Mouse (Mus musculus) kidney, embryonic 15.5 days (tissue): Measurements from ENCODE around the gene Ankar. TPM values are rescaled to one million over a fixed set of nuclear protein-coding genes. Genes with fewer than 3 reads are reported as not detected.
A peak's percentile ranks its signal among the peaks of the same experiment; 100 is the strongest.

Source experiments
- ATAC-seq: fragments of 200-750 bp; cut with Nextera tagmentation; replicated peaks from 2 replicates; pipeline ENCODE4 v1.8.0; 2017; ENCODE audit warnings: moderate TSS enrichment; ENCODE audit not compliant: low FRiP score
- H3K27ac ChIP-seq: fragments of 300-500 bp; sonication (generic); 2 replicates; pipeline ENCODE4 v1.5.1; 2015; ENCODE audit warnings: mild to moderate bottlenecking, inconsistent platforms
- H3K27me3 ChIP-seq: fragments of 300-500 bp; sonication (generic); 2 replicates; pipeline ENCODE4 v1.6.1; 2015; ENCODE audit warnings: inconsistent platforms
- H3K36me3 ChIP-seq: fragments of 300-500 bp; sonication (generic); 2 replicates; pipeline ENCODE4 v1.6.1; 2015; ENCODE audit warnings: inconsistent platforms
- H3K4me1 ChIP-seq: fragments of 300-500 bp; sonication (generic); 2 replicates; pipeline ENCODE4 v1.6.1; 2015; ENCODE audit warnings: inconsistent platforms
- H3K4me2 ChIP-seq: fragments of 300-500 bp; sonication (generic); 2 replicates; pipeline ENCODE4 v1.6.1; 2015; ENCODE audit warnings: moderate library complexity, mild to moderate bottlenecking, inconsistent platforms
- H3K4me3 ChIP-seq: fragments of 300-500 bp; sonication (generic); replicated peaks from 2 replicates; pipeline ENCODE4 v1.5.1; 2015; ENCODE audit warnings: mild to moderate bottlenecking, inconsistent platforms
- H3K9ac ChIP-seq: fragments of 300-500 bp; sonication (generic); 2 replicates; pipeline ENCODE4 v1.6.1; 2015; ENCODE audit warnings: mild to moderate bottlenecking, inconsistent platforms
- H3K9me3 ChIP-seq: fragments of 300-500 bp; sonication (generic); replicated peaks from 2 replicates; pipeline ENCODE4 v1.6.1; 2016; ENCODE audit warnings: inconsistent platforms
- WGBS: fragments of 180-500 bp; shearing (Covaris S2); methylation state at CpG from one replicate; pipeline ENCODE4 v1.1.7; 2015; ENCODE audit warnings: mixed read lengths; 5-methylcytosine and 5-hydroxymethylcytosine counted together
- polyA plus RNA-seq: library from polyadenylated mRNA; unstranded; fragments of >200 nt; fragmentation: Nextera tagmentation; extraction: Ambion mirVana; gene quantifications from 2 replicates; pipeline ENCODE4 v1.2.1, GENCODE M21; 2015

Gene Ankar
- polyA plus RNA-seq, result not detected in 2 replicates

DNA sequence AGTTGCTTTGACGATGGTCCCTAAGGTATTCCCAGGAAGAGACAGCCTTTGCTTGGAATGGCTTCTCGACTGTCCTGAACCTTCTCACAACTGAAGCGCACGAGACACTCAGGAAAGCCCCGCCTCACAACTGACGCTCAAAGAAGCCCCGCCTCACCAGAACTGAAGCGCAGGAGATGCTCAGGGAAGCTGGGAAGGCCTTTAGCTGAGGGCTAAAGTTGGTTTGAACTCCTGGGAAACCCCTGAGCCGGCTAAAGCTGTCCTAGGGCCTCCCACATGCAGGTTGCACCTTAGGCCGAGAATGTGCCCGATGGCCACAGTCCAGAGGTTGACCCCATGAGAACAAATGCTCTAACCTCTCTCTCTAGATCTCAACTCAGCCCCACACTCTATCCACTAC, at the start of gene Ankar:
TSS of gene Ankar (minus strand) at position 101 of the 400 bp plus-strand sequence.
- no peak within 1 kb of the TSS for H3K4me2 ChIP-seq
- no peak within 1 kb of the TSS for H3K9ac ChIP-seq
- H3K27me3 ChIP-seq, result no peaks in the 10 kb centered on the region
- no peaks in the 10 kb centered on the region for H3K36me3 ChIP-seq
- H3K4me1 ChIP-seq, result no peaks in the 10 kb centered on the region
- WGBS, result 84% methylated on average over 11 of the region's 11 CpGs
- H3K4me3 ChIP-seq, result no peak within 1 kb of the TSS
- H3K9me3 ChIP-seq, result no peaks in the 10 kb centered on the region
- ATAC-seq, result no peak
- H3K27ac ChIP-seq, result no peak within 1 kb of the TSS

DNA sequence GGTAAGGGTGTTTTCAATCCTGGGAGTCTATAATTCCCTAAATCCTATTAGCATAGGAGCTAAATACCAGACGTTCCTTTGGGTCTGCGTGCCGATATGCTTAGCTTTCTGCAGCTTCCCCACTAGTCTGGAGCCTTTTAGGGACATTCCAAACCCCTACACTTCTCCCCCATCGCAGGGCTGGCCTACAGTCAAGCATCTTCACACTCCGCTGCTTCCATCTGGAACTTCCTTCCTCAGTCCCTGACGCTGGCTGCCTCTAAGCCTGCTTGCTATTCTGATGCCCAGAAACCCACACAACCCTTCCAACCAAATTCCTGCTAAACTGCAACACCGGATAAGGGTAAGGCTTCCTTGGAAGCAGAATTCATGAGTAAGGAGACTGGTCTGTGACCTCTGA, 46.0 kb upstream of the Ankar start:
- ATAC-seq, result 0 out of 2 replicates have a peak, but pooled peaks have one; percentile 33
- Histone ChIP-seq H3K36me3 (no peaks in the 10 kb centered on the region), H3K4me2 (no peak overlapping the region), H3K4me1 (0 out of 2 replicates have a peak, but pooled peaks cover 2% of the 10 kb centered on the region), H3K9ac (no peak overlapping the region), H3K4me3 (no peak overlapping the region), H3K9me3 (no peaks in the 10 kb centered on the region), H3K27ac (no peak overlapping the region; the same call in 1 of the 2 replicates), H3K27me3 (no peaks in the 10 kb centered on the region)
- 62% methylated on average over 7 of the region's 7 CpGs for WGBS

DNA sequence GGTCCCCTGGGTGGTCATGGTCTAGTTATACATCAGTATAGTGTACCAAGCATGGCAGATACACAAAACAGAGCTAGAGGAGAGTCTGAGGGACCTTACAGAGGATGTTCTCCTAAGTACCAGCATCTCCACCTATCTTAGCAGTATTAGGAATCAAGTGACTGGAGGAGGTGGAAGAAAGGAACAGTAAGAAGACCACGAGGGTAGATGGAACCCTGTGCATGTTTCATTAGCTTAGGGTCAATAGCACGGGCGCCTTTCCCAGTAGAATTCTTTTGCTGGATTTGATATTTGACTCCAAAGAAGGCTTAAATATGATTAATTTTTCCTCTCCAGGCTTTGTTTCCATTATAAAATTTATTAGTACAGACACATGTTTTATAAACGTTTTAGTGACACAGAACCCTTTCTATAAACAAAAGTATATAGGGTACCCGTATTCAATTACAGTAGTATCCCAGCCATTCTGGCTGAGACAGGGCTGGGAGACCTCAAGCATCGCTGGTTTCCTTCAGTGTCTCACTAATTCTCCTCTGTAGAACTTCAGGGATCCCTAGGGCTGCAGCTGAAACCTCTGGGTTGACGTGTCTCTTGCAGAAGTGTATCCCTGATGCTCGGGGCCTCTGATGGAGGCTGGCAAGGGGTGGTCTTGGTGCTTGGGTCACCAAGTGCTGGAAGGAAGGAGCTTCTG, 44.6 kb upstream of the Ankar start:
- Histone ChIP-seq H3K4me2 (no peak overlapping the region), H3K4me1 (0 out of 2 replicates have a peak, but pooled peaks cover 2% of the 10 kb centered on the region), H3K27ac (peak overlapping the region; percentile 71; the same call in 1 of the 2 replicates), H3K36me3 (no peaks in the 10 kb centered on the region), H3K9ac (no peak overlapping the region), H3K9me3 (no peaks in the 10 kb centered on the region), H3K4me3 (no peak overlapping the region), H3K27me3 (no peaks in the 10 kb centered on the region)
- 30% methylated on average over 8 of the region's 8 CpGs for WGBS
- ATAC-seq, result peak; percentile 12; the same call in 1 of the 2 replicates

DNA sequence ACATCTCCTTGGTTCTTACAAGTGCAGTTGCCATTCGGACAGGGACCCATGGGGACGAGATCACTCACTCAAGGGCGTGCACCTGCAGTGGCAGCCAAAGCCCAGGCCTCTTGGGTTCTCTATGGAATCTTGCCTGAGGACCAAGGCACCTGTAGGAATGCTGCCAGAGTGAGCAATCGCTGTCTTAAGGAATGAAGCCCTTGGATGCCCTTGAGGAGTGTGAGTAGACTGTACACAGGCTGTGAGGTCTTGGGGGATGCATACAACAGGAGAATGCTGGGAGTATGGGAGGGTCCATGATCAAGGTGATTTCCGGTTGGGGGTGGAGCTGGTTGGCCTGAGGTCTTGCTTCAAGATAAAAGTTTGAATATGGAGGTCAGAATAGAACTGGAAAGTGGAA, 41.0 kb upstream of the Ankar start:
- Histone ChIP-seq H3K4me3 (no peak overlapping the region), H3K36me3 (no peaks in the 10 kb centered on the region), H3K4me2 (no peak overlapping the region), H3K4me1 (peaks cover 10% of the 10 kb centered on the region), H3K27ac (no peak overlapping the region), H3K9me3 (no peaks in the 10 kb centered on the region), H3K27me3 (no peaks in the 10 kb centered on the region), H3K9ac (no peak overlapping the region)
- no peak for ATAC-seq
- WGBS, result 91% methylated on average over 5 of the region's 5 CpGs

- WGBS, result 79% methylated on average over 10 of the region's 10 CpGs
- no peak overlapping the region for H3K9ac ChIP-seq
- H3K4me2 ChIP-seq, result no peak overlapping the region
- ATAC-seq, result no peak
- peaks cover 17% of the 10 kb centered on the region for H3K4me1 ChIP-seq
- no peaks in the 10 kb centered on the region for H3K27me3 ChIP-seq
- H3K4me3 ChIP-seq, result no peak overlapping the region
- no peaks in the 10 kb centered on the region for H3K9me3 ChIP-seq
- H3K36me3 ChIP-seq, result no peaks in the 10 kb centered on the region
- H3K27ac ChIP-seq, result no peak overlapping the region
These were observed 39.3 kb upstream of the Ankar start for GRCm38 (mm10) chr1:72739681-72740063.

DNA sequence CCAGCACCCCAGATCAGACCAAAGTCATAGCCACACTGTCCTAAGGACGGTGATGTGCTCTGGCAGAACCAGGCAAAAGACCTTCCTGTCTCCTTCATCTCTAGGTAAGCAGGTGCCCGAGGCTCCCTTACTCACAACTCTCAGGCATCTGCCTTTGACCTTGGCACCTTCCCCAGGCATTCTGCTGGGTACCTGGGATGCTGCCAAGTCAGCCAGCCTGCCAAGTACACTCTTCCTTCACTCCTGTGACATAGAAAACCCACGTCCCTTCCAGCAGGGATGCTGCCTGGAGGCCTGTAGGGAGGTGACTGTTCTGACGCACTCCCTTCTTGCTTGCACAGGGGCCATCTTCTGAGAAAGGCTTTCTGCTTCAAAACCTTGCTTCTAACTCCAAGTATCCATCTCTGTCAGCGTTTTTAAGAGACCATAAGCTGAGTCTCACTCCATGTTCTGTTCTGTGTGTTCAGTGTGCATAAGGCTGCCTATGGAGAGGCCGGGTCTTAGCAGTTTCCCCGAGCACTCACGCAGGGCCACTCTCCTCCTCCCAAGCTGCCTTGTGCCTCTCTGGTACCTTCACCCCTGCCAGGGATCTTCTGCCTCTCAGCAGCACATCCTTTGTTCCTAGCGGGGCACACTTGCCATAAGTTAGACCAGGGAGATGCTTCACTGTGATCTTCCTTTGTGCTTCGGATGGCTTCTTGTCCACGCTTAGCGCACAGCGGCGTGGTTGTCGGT, 38.7 kb upstream of the Ankar start:
- Histone ChIP-seq H3K4me2 (no peak overlapping the region), H3K9ac (no peak overlapping the region), H3K9me3 (no peaks in the 10 kb centered on the region), H3K27ac (no peak overlapping the region), H3K36me3 (no peaks in the 10 kb centered on the region), H3K4me1 (peaks cover 17% of the 10 kb centered on the region), H3K4me3 (no peak overlapping the region), H3K27me3 (no peaks in the 10 kb centered on the region)
- WGBS, result 85% methylated on average over 15 of the region's 15 CpGs
- ATAC-seq, result no peak

- H3K27ac ChIP-seq, result peak overlapping the region; percentile 49
- WGBS, result 25% methylated on average over 13 of the region's 13 CpGs
- no peak overlapping the region for H3K9ac ChIP-seq
- H3K4me2 ChIP-seq, result peak overlapping the region; percentile 17; the same call in 1 of the 2 replicates
- no peaks in the 10 kb centered on the region for H3K36me3 ChIP-seq
- ATAC-seq, result peak; percentile 84
- H3K4me3 ChIP-seq, result no peak overlapping the region
- no peaks in the 10 kb centered on the region for H3K27me3 ChIP-seq
- no peaks in the 10 kb centered on the region for H3K9me3 ChIP-seq
- H3K4me1 ChIP-seq, result peaks cover 17% of the 10 kb centered on the region
These were observed 36.2 kb upstream of the Ankar start for GRCm38 (mm10) chr1:72736397-72737125.

DNA sequence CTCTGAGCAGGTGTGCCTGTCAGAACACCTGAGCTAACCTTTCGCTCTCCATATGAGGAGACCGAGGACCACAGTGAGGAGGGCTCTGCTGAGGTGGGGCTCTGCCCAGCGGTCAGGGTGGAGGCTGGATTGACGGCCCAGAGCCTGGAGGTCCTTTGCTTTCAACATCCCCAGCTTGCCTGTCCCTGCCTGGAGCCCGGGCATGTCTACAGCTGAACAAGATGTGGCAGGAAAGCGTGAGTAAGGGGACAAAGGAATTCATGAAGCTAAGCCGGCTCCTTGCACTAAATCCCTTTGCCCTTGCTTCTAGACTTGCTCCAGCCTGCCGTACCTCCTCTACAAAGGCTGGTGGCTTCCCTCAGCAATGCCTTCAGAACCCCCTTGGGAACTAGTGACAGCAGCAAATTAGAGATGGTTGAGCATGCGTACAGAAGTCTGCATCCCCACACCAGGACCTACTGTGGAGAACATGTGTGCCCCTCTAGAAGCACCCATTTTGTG, 32.9 kb upstream of the Ankar start:
- whole genome bisulfite sequencing, result 92% methylated on average over 9 of the region's 9 CpGs
- Histone ChIP-seq H3K36me3 (no peaks in the 10 kb centered on the region), H3K4me1 (peaks cover 38% of the 10 kb centered on the region), H3K27me3 (no peaks in the 10 kb centered on the region), H3K27ac (no peak overlapping the region), H3K9ac (no peak overlapping the region), H3K4me3 (no peak overlapping the region), H3K9me3 (no peaks in the 10 kb centered on the region), H3K4me2 (no peak overlapping the region)
- ATAC-seq, result no peak

DNA sequence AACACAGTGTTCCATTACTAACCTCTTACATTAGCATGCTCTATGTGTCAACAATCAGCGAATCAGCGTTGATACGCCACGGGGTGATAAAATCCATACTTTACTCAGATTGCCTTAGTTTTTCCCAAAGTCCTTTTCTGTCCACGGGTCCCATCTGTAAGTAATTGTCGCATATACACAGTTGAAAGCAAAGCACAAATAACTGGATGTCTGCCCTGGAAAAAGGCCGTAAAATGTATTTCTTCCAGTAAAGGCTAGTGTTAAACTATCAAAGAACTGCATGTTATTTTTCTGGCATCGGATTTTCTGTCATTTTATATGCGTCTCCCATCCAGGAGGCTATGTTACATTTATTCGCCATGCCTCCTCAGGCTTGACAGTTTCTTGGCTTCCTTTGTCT, 29.7 kb upstream of the Ankar start:
- 56% methylated on average over 10 of the region's 10 CpGs for WGBS
- ATAC-seq, result no peak

DNA sequence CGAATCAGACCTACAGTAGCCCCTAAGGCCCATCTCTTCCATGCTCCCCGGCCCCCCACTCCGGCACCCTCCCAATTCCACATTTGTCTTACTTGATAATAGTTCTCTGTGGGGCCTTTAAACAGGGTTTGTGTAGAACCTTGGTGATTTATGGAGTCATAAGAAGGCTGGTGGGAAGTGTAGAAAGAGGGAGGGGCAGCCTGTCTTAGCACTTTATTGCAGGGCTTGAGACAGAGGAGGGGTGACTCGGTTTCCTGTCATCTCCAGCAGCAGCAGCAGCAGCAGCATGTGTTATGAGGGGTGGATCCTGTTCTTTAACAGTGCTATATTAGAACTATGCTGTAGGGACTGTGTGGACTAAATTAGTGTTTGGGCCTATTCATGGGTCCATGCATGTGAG, 28.4 kb upstream of the Ankar start:
- Histone ChIP-seq H3K36me3 (no peaks in the 10 kb centered on the region), H3K9me3 (no peaks in the 10 kb centered on the region), H3K27ac (no peak overlapping the region), H3K27me3 (no peaks in the 10 kb centered on the region), H3K9ac (no peak overlapping the region), H3K4me2 (no peak overlapping the region), H3K4me1 (peaks cover 22% of the 10 kb centered on the region), H3K4me3 (no peak overlapping the region)
- 33% methylated on average over 4 of the region's 4 CpGs for WGBS
- no peak for ATAC-seq

More for the DNA sequence above, 29.7 kb upstream of the Ankar start:
- no peak overlapping the region for H3K4me3 ChIP-seq
- no peak overlapping the region for H3K4me2 ChIP-seq
- no peaks in the 10 kb centered on the region for H3K9me3 ChIP-seq
- peak overlapping the region; percentile 14; the same call in 1 of the 2 replicates for H3K27ac ChIP-seq
- no peak overlapping the region for H3K9ac ChIP-seq
- H3K27me3 ChIP-seq, result no peaks in the 10 kb centered on the region
- no peaks in the 10 kb centered on the region for H3K36me3 ChIP-seq
- H3K4me1 ChIP-seq, result peaks cover 22% of the 10 kb centered on the region

- Histone ChIP-seq H3K27me3 (no peaks in the 10 kb centered on the region), H3K9me3 (no peaks in the 10 kb centered on the region), H3K27ac (no peak overlapping the region), H3K4me3 (no peak overlapping the region), H3K4me2 (no peak overlapping the region), H3K36me3 (0 out of 2 replicates have a peak, but pooled peaks cover 2% of the 10 kb centered on the region), H3K4me1 (peaks cover 19% of the 10 kb centered on the region), H3K9ac (no peak overlapping the region)
- 91% methylated on average over 13 of the region's 13 CpGs for WGBS
- ATAC-seq, result no peak
These were observed 25.6 kb upstream of the Ankar start for GRCm38 (mm10) chr1:72725941-72726340.

DNA sequence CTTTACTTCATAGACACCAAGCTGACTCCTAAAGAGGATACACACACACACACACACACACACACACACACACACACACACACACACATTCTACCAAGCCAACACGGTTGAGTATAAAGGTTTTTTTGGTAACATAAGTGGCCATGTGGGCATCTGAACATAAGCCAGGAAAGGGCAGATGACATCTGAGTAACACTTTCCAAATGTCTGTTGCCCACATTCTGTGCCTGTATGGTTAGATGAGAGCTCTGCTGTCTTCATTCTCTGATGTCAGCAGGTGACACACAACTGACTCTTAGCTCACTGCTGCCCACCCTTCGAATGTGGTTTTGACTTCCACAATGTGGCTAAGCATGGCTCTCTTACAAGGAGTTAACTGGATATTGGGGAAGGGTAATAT, 24.0 kb upstream of the Ankar start:
- no peak for ATAC-seq

More for the DNA sequence above, 24.0 kb upstream of the Ankar start:
- Histone ChIP-seq H3K4me2 (no peak overlapping the region), H3K36me3 (peaks cover 9% of the 10 kb centered on the region; the same call in 1 of the 2 replicates), H3K4me1 (peaks cover 10% of the 10 kb centered on the region), H3K9ac (no peak overlapping the region), H3K4me3 (no peak overlapping the region), H3K27ac (no peak overlapping the region), H3K27me3 (no peaks in the 10 kb centered on the region), H3K9me3 (no peaks in the 10 kb centered on the region)
- WGBS, result 92% methylated on average over 2 of the region's 2 CpGs
